Mouse (Mus musculus) B cell, adult 2 months (primary cell): ENCODE data around the gene Armc8.

Source experiments
- DNase-seq, 2 experiments: peaks; one replicate each; pipeline ENCODE4 v3.0.0; 2022

The Armc8 gene

DNA sequence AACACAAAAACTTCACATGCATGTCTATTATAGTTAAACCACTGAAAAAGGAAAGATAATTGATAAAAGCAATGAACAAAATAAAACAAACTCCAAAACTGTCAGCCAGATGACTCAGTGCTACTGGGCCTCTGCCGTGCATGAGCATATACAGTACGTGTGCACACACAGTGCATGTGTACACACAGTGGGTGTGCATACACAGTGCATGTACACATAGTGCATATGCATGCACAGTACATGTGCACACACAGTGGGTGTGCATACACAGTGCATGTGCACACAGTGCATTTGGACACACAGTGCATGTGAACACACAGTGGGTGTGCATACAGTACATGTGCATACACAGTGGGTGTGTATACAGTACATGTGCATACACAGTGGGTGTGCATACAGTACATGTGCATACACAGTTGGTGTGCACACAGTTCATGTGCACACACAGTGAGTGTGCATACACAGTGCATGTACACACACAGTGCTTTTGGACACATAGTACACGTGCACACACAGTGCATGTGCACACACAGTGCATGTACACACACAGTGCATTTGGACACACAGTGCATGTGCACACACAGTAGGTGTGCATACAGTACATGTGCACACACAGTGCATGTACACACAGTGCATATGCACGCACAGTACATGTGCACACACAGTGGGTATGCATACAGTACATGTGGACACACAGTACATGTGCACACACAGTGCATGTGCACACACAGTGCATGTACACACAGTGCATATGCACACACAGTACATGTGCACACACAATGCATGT, 126.9 kb downstream of the Armc8 start:
- DNase-seq, result no peak

- DNase-seq, result no peak
Observed at GRCm38 (mm10) chr9:99440941-99441340, 127.8 kb downstream of the Armc8 start.

GRCm38 (mm10) chr9:99439064-99439463, 129.6 kb downstream of the Armc8 start:
- DNase-seq, result no peak

GRCm38 (mm10) chr9:99437781-99438565, 130.7 kb downstream of the Armc8 start:
- DNase-seq, result no peak

DNA sequence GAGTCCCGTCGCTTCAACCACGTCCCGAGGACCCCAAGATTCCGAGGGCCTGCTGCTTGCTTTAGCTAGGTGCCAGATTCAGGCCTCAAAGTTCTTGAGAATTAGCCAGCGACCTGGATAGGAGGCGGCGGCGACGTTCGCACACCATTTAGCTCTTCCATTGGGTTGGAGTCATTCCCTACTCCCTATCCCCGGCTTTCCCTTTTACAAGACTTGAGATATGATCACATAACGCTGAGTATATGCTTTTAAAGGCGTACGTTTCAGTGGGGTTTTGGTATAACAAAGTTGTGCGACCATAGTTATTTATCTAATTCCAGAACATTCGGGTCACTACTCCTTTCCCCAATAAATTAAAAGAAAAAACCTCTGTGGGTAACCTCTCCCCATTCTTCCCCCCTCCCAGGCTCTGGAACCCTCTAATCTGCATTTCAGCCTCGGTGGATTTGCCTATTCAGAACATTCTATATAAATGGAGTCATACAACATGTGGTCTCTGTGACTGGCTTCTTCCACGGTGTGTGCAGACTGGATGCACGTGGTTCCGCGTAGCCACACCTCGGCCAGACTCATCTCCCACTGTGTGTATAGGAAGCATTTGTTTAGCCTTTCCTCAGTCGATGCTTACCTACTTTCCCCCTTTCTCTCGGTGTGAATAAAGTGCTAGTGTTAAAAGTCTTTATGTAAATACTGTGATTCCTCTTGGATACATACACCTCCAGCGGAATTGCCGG, 131.5 kb downstream of the Armc8 start, which contains the start of gene Mras:
TSS of gene Mras (minus strand) at position 351 of the 734 bp plus-strand sequence.
- DNase-seq, result no peak

- DNase-seq, result no peak
Observed at GRCm38 (mm10) chr9:99436182-99437030, 132.3 kb downstream of the Armc8 start.

DNA sequence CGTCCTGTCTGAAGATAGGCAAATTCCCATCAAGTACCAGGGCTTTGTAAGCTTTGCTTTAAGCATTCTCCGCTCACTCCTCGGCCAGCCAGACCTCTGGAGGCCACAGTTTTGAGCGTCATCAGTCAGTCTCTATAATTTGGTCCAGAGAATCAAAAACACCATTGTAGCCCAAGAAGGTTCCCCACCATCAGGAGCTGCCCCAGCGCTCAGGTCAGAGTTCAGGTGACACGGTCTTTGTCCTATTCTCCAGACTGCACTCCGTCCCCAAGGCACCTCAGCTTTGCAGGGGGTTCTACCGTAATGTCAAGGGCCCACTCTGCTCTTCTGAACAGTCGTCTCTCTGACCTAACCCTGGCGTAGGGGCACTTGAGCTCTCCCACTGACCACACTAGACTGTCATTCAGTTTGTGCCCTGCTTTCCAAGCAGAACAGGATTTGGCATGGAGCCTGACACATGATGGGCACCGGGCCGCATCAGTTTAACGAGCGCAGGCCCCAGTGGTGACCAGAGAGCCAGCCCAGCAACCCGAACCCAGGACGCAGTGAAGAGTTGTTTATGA, 133.0 kb downstream of the Armc8 start:
- no peak for DNase-seq

GRCm38 (mm10) chr9:99434892-99435618, 133.6 kb downstream of the Armc8 start:
- DNase-seq, result no peak

DNA sequence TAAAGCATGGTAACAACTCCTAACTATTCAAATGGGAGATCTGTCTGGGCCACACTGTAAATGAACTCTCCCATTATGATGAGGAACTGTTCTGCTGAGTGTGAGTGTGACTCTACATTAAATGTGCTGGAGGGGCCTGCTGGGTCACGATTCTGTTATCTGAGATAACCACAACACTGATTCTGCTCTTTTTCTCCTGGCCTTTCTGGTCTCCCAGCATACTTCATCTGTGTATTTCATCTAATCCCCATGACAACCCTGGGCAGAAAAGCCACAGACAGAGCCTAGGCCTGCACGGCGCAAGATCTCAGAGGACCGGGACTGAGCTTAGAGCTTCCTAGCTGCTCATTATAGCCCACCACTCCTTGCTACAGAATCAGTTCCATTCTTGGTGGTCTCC, 136.2 kb downstream of the Armc8 start:
- DNase-seq, result no peak

DNA sequence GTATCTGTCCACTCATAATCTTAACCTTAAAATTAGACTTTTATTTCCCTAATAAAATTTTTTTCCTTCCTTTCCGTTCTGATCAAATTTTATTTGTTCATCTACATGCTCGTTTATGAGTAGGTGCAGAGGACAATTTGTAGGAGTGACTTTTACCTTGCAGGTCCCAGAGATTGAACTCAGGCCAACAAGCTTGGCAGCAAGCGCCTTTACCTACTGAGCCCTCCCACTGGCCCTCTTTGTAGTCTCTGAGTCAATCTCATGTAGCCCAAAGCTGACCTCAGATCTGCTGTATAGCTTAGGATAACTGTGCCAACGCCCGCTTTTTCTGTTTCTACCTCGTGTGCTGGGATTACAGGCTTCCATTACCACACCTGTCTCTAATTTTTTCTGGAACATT, 136.7 kb downstream of the Armc8 start:
- no peak for DNase-seq

DNA sequence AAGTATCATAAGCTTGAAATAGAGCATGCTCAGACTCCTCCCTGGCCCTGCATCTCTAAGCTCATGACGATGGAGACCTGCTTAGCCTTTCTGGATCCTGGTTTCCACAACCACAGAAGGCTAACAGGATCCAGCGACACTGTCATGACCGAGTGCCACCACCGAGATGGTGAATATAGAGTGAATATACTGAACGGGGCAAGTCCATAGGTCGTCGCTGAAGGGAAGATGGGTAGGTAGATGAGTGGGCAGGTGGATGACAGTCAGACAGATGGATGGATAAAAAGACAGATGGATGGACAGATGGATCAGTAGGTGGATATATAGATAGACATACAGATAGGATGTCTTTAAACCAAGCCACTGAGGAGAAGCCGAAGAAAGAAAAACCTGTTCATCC, 137.4 kb downstream of the Armc8 start:
- DNase-seq, result no peak

DNA sequence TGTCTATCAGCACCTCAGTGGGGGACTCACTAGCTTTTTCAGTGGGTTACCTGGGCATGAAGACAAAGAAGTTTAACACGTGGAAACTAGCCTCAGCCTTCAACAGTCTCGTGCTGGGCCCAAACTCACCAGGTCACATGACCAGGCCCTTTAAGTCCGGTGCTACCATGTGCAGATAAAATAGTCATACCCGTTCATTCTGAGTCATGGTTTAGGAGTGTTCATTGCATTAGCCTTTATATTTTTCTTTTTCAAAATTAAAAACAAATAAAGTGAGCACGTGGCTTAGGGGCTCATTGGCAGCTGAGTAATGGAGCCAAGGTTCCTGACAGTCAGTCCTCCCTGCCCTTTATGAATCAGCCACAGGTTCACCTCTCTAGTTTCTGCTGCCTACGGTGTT, 137.9 kb downstream of the Armc8 start:
- no peak for DNase-seq

DNA sequence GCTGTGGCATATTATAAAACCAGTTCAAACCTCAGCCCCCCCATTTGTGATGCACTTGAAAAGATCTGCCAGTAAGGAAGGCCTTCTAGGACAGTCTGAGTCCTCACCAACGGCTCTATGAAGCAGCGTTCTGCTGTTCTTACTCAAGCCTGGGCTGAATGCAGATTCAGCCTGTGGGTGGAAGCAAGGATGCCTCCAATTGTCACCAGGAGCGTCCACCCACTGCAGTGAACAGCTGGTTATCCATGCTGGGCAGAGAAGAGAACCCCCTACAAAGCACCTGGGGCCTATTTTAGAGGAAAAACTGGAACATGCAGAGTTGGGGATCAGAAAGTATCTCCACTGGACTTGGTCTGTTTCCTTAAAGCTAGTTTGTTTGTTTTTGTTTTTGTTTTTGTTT, 138.9 kb downstream of the Armc8 start:
- no peak for DNase-seq

DNA sequence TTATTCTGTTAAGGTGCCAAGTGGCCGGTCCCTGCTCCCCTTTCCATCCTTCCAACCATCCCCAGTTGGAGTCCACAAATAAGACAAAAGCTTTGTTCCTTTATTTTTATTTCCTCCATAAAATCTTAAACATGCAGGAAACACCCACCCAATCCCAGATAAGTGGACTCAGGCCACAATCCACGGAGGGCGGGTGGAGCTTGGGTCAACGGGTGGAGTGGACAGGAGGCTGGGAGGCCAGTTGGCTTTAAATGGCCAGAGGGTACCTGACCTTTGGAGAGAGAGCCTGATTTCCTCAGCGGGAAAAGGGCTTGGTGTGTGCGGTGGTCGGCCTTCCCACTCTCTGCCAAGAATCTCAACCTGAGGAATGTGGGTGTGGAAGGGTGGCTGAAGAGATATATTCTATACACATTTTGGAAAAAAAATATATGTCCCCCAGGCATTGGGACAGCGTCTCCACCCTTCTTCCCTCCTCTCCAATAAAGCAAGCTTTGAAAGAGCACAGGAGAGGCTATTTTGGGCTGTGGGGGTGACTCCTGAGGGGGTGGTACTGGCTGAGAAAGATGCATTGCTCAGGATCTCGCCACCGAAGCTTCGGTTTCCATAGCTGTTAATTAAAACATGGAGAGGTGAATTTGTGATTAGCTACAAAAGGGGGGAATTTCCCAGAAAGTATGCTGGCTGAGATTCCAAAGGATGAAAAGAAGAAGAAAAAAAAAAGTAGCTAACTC, 139.9 kb downstream of the Armc8 start:
- DNase-seq, result no peak
